Mouse (Mus musculus): ENCODE results near the gene Kif26a.
A peak's percentile ranks its signal among the peaks of the same experiment; 100 is the strongest.

Kif26a gene

GRCm38 (mm10) chr12:112130957-112131356 is 15.1 kb upstream of the Kif26a start:
- DNase-seq: no peak

GRCm38 (mm10) chr12:112140231-112140630 is 5.8 kb upstream of the Kif26a start:
- peak in 1 of 2 experiments; percentile 47 for DNase-seq

- no peak for DNase-seq
Observed at GRCm38 (mm10) chr12:112140745-112141144, 5.3 kb upstream of the Kif26a start.

DNA sequence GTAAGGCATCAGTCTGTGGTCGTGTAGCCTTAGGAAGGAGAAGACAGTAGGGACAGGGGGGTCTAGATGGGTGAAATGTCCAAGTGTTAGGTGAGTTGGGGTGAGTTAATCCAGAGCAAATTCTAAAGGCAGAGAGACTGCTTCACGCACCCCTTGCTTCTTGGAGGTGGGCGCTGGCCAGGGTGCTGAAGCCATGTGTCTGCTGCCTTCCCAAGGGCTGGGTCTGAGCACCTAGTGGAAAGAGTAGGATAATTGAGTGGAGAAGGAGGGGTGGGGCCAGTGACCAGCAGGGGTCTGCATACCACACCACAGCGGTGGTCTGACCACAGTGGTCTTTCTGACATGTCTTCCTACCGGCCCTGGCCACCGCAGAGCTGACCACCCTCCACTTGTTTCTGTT is 4.7 kb upstream of the Kif26a start:
- no peak for DNase-seq

- no peak for DNase-seq
Observed at GRCm38 (mm10) chr12:112143116-112143832, 2.7 kb upstream of the Kif26a start.

DNA sequence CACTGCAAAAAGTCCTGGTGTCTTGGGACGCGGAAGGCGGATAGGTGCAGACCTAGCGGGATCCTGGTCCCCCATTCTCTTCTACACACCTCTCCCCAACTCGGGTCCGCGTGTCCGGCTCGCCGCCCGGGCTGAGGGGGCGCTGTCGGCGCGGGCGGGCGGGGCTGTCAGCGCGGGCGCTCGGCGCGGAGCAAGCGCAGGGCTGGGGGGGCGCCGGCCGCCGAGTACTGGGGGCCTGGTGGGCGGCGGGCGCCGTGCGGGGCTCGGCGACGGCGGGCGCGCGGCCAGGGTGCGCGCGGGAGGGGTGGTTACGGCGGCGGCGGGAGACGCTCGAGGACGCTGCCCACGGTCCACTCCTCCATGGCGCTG is 2.2 kb upstream of the Kif26a start:
- DNase-seq: no peak

GRCm38 (mm10) chr12:112144377-112145115 is 1.5 kb upstream of the Kif26a start:
- no peak for DNase-seq

DNA sequence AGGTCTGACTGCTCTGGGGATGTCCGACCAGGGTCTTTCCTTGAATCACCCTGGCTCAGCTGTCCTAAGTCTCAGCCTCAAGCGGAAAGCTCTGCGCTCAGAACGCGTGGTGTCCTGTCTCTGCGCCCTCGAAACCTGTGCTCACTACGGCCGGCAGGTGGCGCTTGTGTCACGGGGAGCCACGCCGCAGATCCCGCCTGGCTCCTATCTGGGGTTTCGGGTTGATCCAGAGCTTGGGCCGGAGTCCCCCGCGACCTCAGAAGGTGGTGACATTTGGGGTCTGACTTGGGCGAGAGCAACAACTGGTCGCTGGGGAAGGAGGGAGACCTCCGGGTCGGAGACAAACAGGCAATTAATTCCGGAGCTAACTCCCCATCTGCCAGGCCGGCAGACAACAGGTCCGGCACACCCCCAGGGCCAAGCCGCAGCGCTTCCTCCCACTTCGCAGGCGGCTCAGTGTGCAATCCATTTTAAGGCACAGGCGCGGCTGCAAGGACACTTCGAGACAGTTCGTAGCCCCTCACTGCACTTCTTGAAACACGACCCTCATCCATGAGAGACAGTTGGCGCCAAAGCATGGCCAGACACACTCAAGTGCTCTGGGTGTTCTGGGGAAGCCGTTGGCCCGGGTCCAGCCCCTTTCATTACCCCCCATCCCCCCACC is 665 bp upstream of the Kif26a start:
- peak; percentile 31 to 74 for DNase-seq

DNA sequence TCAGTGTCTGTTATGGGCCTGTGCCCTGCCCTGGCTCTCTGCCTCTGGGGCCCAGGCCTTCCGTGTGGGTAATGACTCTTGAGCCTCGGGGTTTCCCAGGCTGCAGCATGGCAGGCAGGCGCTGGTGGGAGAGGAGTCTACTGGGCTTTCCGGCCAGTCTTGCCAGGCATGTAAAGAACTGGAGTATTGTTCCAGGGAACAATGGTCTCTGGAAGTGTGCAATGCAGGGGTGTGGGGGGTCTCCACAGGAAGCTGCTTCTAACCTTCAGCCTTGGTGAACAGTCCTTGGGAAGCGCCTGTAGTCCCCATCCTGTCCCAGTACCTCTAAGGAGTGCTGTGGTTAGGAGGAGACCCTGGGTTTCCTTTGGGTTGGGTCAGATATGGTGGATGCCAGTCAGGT is 1.4 kb downstream of the Kif26a start:
- no peak for DNase-seq

DNA sequence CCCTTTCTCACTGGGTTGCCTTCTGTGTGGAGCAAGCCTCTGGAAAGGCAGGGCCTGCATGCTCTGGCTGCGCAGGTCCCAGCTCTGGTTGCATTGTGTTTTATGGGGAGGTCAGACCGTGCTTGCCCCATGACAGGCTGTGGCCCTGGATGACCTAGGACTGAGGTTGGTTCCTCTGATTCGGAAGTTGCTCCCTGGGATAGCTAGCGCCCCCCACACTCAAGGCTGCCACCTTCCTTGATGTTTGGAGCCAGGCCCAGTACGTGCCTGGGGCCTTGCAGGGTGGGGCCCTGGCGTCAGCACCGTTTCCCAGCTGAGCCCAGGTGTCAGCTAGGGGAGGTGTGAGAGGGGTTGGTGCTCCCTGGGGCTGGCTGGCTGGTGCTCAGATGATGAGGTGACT is 4.0 kb downstream of the Kif26a start:
- no peak for DNase-seq

GRCm38 (mm10) chr12:112151244-112151979 is 5.4 kb downstream of the Kif26a start:
- DNase-seq: no peak

DNA sequence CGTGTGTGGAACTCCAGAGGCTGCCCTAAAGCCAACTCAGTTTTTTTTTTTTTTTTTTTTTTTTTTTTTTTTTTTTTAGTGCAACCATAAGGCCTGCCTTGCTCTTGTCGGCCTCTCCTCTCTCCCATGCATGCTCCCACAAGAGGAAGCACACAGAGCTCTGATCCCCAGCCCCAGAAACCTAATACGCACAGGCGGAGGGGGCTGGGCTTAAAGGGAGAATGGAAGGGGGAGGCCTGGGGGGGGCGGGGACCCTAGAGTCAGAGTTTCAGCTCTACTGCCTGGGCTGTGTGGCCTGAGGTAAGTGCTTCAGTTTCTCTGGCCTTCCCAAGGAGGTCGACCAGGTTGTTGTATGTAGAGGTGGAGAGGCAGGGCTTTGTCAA is 6.0 kb downstream of the Kif26a start:
- DNase-seq: no peak

- DNase-seq: no peak
Observed at GRCm38 (mm10) chr12:112153597-112153996, 7.6 kb downstream of the Kif26a start.

DNA sequence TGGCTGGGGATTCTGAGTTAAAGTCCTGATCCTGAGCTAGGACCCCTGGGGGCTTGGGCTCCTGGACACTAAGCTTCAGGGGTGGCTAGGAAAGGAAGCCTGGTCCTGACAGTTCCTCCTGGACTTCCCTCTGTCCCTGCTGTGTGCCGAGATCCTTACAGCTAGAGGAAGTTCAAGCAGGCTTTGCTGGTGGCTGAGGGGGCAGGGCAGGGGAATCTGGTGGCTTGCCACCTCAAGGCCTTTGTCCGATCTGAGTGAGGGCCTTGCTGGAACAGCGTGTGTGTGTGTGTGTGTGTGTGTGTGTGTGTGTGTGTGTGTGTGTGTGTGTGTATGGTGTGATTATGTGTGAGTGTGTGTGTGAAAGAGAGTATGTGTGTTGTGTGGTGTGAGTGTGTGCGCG is 8.5 kb downstream of the Kif26a start:
- DNase-seq: no peak

DNA sequence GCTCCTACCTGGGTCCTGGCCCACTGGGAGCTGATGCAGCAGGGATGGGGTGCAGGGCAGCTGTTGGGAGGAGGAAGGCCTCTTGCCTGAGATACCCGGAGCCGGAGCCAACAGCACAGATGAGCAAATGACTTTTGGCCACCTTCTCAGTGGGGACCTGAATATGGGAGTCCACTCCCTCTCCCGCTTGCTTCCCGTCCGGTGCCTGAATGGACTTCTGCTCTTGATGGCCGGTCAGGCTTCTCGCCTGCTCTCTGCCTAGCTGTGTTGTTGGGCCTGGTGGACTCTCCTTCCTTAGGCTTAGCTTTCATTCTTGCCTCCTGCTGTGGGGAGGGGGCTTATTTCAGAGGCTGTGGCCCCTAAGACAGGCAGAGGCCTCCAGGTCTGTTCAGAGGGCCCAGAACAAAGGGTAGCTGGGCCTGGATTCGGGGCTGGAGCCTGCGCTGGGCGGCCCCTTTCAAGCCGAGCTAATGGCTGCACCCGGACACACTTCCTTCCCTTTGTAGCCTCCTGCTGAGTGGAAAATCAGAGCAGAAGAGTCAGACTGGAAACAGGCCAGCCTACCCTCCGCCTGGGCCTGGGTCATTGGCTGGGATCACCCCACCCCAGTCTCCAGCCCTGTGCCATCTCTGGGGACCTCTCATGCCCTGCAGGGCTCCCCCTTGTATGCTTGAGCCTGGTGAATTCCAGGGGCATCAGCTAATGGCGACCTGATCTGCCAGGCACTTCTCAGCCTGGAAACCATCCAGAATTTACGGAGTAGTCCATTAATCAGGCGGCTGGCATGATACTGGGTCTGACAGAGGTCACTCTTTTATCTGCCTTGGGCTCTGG is 9.4 kb downstream of the Kif26a start:
- no peak for DNase-seq

GRCm38 (mm10) chr12:112156804-112157203 is 10.8 kb downstream of the Kif26a start:
- DNase-seq: no peak

- no peak for DNase-seq
Observed at GRCm38 (mm10) chr12:112158246-112158645, 12.2 kb downstream of the Kif26a start.

DNA sequence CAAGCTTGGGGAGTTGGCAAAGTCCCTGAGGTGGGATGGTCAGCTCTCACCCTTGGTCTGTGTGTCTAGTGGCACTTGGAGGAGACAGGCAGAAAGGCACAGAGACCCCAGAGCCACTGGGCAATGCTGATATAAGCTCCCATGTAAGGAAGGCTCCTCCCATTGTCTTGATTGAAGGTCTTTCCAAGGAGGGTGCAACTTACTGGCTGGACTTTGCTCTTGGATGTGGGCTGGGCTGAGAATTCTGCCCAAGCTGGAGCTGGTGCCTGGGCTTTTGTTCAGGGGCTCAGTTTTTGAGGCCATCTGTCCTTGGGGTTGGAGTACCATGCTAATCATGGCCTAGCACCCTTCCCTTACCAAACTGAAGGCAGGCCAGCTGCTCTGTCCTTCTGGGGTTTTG is 12.8 kb downstream of the Kif26a start:
- no peak for DNase-seq

DNA sequence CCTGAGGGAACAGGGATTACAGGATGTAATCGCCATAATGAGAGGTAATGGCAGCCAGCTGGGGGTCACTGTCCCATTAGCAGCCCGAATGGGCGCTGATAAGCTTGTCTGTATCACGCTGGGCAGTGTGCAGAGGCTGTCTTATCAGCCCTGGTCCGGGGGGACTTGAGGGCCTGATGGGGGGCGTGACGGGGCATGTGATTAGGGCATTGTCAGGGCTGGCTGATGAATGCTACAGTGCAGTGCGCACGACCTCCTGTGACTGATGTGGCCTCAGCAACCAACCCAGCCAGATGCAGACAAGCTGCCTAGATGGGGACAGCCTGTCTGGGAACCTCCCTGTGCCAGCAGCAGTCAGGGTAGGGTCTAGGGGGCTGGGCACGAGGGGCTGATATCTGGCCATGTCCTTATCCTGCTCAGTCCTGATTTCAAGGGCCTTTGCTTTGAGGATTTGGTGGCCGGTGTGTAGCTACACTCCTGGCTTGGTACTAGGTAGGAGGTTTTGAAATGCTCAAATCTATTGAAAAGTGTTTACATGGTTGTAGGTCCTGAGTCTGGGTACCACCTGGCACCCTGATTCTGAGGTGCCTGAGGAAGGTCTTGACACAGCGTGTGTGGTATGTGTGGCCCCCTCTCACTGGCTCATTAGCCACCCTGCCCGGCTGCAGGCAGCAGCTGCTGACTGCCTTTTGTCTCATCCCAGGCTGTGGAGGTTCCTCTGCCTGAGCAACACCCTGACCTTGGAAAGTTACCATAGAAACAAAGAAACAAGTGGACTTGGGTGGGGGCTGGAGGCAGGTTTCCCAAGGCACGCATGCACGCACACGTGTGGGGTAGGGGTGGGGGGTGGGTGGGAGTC is 18.2 kb downstream of the Kif26a start:
- DNase-seq: no peak

DNA sequence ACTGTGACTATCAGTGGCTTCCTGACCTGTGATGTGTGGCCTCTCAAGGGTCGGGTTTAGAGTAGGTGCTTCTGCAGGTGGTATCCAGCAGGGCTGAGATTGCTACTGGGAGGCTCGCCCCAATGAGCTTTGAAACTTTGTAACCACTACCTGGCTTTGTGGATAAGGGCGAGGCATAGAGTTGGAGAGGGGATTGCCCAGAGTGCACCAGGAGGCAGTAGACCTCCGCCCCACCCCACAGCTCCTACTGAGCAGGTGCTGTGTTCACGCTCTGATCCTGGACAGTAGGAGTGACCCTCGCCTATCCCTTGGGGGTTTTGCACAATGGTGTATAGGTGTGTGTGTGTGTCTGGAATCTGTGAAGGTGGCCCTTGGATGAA is 18.8 kb downstream of the Kif26a start:
- DNase-seq: no peak

- DNase-seq: no peak
Observed at GRCm38 (mm10) chr12:112169240-112169639, 23.2 kb downstream of the Kif26a start.
